Mouse (Mus musculus) embryonic facial prominence, embryonic 13.5 days (tissue): ENCODE measurements at regions not wholly inside any gene's neighbourhood (a gene's known extent, or its start where the extent isn't known, plus 50 kb on each side); places are given as distances from the start of the nearest gene placed in this dataset.

Experiments
- ATAC-seq: fragments of 200-750 bp; cut with Nextera tagmentation; 2 replicates; pipeline ENCODE4 v1.8.0; 2017; ENCODE audit warnings: low read depth; ENCODE audit not compliant: insufficient number of reproducible peaks, insufficient read depth, low FRiP score, low TSS enrichment
- H3K27ac ChIP-seq: fragments of 300-500 bp; sonication (generic); 2 replicates; pipeline ENCODE4 v1.5.1; 2015; ENCODE audit warnings: moderate library complexity, mild to moderate bottlenecking, inconsistent platforms
- H3K27me3 ChIP-seq: fragments of 300-500 bp; sonication (generic); 2 replicates; pipeline ENCODE4 v1.6.1; 2015; ENCODE audit warnings: mild to moderate bottlenecking, inconsistent platforms
- H3K36me3 ChIP-seq: fragments of 300-500 bp; sonication (generic); 2 replicates; pipeline ENCODE4 v1.6.1; 2015; ENCODE audit warnings: mild to moderate bottlenecking, inconsistent platforms
- H3K4me1 ChIP-seq: fragments of 300-500 bp; sonication (generic); 2 replicates; pipeline ENCODE4 v1.6.1; 2015; ENCODE audit warnings: inconsistent platforms
- H3K4me2 ChIP-seq: fragments of 300-500 bp; sonication (generic); 2 replicates; pipeline ENCODE4 v1.6.1; 2015; ENCODE audit warnings: moderate library complexity, mild to moderate bottlenecking, inconsistent platforms
- H3K4me3 ChIP-seq: fragments of 300-500 bp; sonication (generic); 2 replicates; pipeline ENCODE4 v1.5.1; 2015; ENCODE audit warnings: mild to moderate bottlenecking, inconsistent platforms
- H3K9ac ChIP-seq: fragments of 300-500 bp; sonication (generic); 2 replicates; pipeline ENCODE4 v1.6.1; 2015; ENCODE audit warnings: mild to moderate bottlenecking, inconsistent platforms
- H3K9me3 ChIP-seq: fragments of 300-500 bp; sonication (generic); 2 replicates; pipeline ENCODE4 v1.6.1; 2016; ENCODE audit warnings: inconsistent platforms
- WGBS: fragments of 180-500 bp; shearing (Covaris S2); methylation state at CpG from one replicate; pipeline ENCODE4 v1.1.7; 2015; ENCODE audit warnings: mixed read lengths; 5-methylcytosine and 5-hydroxymethylcytosine counted together

DNA sequence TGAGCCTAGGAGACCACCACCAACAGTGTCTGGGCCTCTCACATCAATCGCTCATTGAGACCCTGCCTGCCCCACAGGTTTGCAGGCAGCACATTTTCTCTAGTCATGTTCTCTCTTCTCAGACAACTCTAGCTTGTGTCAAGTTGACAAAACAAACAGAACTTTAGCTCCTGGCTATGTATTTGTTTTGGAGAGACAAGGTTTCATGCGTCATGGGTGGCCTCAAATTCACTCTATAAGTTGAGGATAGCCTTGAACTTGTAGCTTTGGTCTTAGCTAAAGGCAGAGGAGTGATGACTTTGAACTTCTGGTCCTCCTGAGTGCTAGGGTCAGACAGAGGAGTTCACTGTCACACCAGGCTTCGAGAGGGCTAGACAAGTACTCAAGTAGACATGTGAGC is 123.5 kb downstream of the Zfp706 start:
- H3K4me2 ChIP-seq = no peak overlapping the region
- H3K9me3 ChIP-seq = no peaks in the 10 kb centered on the region
- H3K4me3 ChIP-seq = no peak overlapping the region
- peaks cover 1% of the 10 kb centered on the region; the same call in 1 of the 2 replicates for H3K4me1 ChIP-seq
- 89% methylated on average over 3 of the region's 3 CpGs for WGBS
- H3K36me3 ChIP-seq = no peaks in the 10 kb centered on the region
- no peak overlapping the region for H3K9ac ChIP-seq
- H3K27ac ChIP-seq = no peak overlapping the region
- no peak for ATAC-seq
- no peaks in the 10 kb centered on the region for H3K27me3 ChIP-seq

DNA sequence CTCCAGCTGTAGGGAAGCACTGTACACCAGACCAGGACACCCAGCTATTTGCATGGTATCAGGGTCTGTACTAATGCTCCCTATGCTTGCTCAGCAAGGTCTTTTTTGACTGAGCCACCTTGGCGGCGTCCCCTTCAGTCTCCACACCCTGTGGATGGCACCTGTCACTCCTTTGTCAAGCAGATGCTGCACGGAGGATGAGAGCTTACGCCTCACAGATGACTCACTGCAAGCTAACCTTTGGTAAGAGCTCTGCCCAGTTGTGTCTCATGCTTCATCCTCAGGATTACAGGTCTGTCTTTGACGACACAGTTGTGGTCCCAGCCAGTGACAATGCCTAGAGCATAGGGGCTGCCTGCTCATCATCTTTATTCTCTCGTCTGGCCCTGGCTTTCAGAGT is 124.4 kb downstream of the Zfp706 start:
- Histone ChIP-seq H3K27me3 (no peaks in the 10 kb centered on the region), H3K9ac (no peak overlapping the region), H3K4me1 (peaks cover 10% of the 10 kb centered on the region), H3K4me3 (no peak overlapping the region), H3K9me3 (no peaks in the 10 kb centered on the region), H3K4me2 (no peak overlapping the region), H3K27ac (no peak overlapping the region), H3K36me3 (no peaks in the 10 kb centered on the region)
- 76% methylated on average over 6 of the region's 6 CpGs for WGBS
- ATAC-seq = no peak

DNA sequence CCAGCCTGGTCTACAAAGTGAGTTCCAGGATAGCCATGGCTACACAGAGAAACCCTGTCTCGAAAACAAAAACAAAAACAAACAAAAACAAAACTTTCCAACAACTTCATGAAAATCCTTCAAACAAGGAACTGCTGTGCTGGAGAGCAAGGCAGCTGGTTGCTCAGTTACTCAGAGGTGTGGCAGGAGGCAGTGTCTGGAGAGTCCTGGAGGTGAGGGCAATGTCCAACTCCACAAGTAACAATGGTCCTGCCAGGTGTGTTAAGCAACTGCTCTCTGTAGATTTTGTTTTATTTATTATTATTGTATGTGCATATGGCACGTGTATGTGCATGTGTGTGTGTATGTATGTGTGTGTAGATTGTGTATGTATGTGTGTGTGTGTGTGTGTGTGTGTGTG is 126.0 kb downstream of the Zfp706 start:
- no peak for ATAC-seq
- WGBS = 76% methylated on average over 2 of the region's 2 CpGs
- H3K27ac ChIP-seq = no peak overlapping the region

DNA sequence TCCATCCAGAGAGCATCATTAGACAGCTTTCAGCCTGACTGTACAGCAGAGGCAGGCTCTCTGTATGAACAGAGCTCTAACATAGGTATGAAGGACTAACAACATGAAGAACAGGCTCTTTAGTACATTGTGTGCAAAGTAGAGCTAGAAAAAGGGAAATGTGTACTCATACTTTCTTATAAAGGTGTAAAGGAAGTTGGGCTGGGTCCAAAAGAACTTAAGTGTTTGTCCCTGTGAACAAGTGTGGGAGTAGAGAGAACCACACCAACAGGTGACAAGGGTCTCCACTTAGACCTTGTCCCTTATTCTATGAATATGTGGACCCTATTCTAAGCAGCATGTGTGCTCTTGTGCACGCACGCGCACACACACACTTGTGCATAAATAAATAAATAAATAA is 127.0 kb downstream of the Zfp706 start:
- no peak overlapping the region for H3K4me2 ChIP-seq

More for the DNA sequence above, 126.0 kb downstream of the Zfp706 start:
- Histone ChIP-seq H3K27me3 (no peaks in the 10 kb centered on the region), H3K4me2 (no peak overlapping the region), H3K9ac (no peak overlapping the region), H3K4me1 (peaks cover 14% of the 10 kb centered on the region), H3K36me3 (no peaks in the 10 kb centered on the region), H3K9me3 (no peaks in the 10 kb centered on the region), H3K4me3 (no peak overlapping the region)

DNA sequence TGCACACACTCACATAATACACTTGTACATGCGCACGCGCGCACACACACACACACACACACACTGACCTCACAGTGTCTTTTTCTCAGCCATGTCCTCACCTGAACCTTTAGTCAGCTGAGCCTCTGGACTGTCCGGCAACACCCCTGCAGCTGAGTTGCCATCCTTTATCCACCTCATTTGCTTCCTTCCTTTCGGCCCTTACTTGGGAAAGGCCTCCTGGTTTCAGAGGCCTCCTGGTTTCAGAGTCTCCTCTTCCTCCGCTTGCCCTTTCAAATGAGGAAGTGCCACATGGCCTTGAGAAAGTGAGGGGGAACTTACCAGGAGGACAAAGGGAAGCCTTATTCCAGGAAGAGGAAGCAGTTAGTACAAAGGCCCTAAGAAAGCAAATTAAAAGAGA is 128.0 kb downstream of the Zfp706 start:
- Histone ChIP-seq H3K27ac (no peak overlapping the region), H3K9me3 (no peaks in the 10 kb centered on the region), H3K4me1 (peaks cover 18% of the 10 kb centered on the region), H3K27me3 (no peaks in the 10 kb centered on the region), H3K4me3 (no peak overlapping the region), H3K36me3 (no peaks in the 10 kb centered on the region), H3K4me2 (no peak overlapping the region), H3K9ac (no peak overlapping the region)
- ATAC-seq = no peak
- WGBS = 79% methylated on average over 7 of the region's 7 CpGs

More for the DNA sequence above, 127.0 kb downstream of the Zfp706 start:
- Histone ChIP-seq H3K9ac (no peak overlapping the region), H3K36me3 (no peaks in the 10 kb centered on the region), H3K4me3 (no peak overlapping the region), H3K4me1 (peaks cover 14% of the 10 kb centered on the region), H3K27ac (no peak overlapping the region), H3K9me3 (no peaks in the 10 kb centered on the region), H3K27me3 (no peaks in the 10 kb centered on the region)
- ATAC-seq = no peak
- 94% methylated on average over 3 of the region's 3 CpGs for WGBS

DNA sequence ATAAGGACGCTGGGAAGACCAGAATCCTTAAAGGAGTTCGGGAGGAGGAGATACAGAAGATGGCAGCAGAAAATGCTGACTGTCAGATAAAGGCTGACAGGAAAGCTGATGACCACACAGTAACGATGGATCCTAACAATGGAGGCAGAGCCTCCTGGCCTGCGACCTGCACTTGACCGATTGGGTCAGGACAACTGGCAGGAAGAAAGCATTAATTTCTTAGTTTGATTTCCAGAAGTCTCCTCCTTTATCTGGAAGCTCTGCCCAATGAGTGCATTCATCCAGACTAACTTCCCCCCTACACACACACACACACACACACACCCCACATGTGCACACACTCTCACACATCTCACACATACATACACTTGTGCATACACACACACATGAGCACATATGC is 128.6 kb downstream of the Zfp706 start:
- H3K36me3 ChIP-seq = no peaks in the 10 kb centered on the region
- H3K4me3 ChIP-seq = no peak overlapping the region
- no peak for ATAC-seq
- 32% methylated on average over 5 of the region's 5 CpGs for WGBS
- H3K4me1 ChIP-seq = peaks cover 25% of the 10 kb centered on the region
- no peak overlapping the region for H3K4me2 ChIP-seq
- H3K9ac ChIP-seq = no peak overlapping the region
- no peaks in the 10 kb centered on the region for H3K9me3 ChIP-seq
- no peaks in the 10 kb centered on the region for H3K27me3 ChIP-seq
- no peak overlapping the region for H3K27ac ChIP-seq

DNA sequence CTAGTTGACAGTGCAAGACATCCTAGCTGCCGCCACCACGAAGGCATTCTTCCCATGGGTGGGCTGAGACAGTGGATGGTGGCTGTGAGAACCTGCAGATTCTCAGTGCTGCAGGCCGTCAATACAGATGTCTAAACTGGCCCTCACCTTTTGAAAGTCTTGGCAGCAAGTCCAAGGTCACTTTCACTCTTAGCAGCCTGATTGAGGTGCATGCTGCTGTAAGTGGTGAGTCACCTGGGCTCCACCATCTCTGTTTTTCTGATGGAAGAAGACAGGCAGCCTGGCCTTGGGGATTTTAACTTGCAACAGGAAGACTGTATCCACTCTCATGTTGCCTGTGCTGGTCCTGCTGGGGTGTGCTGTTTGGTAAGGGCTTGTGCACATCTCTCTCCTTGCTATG is 129.3 kb downstream of the Zfp706 start:
- H3K27me3 ChIP-seq = no peaks in the 10 kb centered on the region
- WGBS = 80% methylated on average over 3 of the region's 3 CpGs
- H3K27ac ChIP-seq = peak overlapping the region; percentile 7; the same call in 1 of the 2 replicates

DNA sequence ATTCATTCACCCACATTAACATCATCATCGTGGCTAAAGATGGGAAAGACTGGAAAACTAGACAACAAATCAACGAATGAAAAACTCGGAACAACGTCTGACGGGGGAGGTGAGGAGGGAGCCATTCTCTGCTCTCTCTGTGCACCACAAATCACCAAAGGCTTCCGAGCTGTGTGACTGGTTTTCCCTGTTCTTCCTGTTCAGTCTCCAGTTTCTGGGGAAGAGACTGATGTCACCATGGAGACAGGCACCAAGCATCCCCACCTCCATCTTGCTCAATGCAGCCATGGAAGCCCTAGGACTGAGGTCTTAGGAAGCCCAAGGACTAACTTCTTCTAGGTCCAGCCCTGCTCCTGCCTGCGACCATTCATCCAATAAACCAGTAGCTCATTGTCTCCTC is 130.1 kb downstream of the Zfp706 start:
- Histone ChIP-seq H3K4me2 (no peak overlapping the region), H3K9me3 (no peaks in the 10 kb centered on the region)

More for the DNA sequence above, 129.3 kb downstream of the Zfp706 start:
- no peak for ATAC-seq
- Histone ChIP-seq H3K4me3 (no peak overlapping the region), H3K9me3 (no peaks in the 10 kb centered on the region), H3K4me1 (peaks cover 31% of the 10 kb centered on the region), H3K9ac (no peak overlapping the region), H3K36me3 (no peaks in the 10 kb centered on the region), H3K4me2 (no peak overlapping the region)

DNA sequence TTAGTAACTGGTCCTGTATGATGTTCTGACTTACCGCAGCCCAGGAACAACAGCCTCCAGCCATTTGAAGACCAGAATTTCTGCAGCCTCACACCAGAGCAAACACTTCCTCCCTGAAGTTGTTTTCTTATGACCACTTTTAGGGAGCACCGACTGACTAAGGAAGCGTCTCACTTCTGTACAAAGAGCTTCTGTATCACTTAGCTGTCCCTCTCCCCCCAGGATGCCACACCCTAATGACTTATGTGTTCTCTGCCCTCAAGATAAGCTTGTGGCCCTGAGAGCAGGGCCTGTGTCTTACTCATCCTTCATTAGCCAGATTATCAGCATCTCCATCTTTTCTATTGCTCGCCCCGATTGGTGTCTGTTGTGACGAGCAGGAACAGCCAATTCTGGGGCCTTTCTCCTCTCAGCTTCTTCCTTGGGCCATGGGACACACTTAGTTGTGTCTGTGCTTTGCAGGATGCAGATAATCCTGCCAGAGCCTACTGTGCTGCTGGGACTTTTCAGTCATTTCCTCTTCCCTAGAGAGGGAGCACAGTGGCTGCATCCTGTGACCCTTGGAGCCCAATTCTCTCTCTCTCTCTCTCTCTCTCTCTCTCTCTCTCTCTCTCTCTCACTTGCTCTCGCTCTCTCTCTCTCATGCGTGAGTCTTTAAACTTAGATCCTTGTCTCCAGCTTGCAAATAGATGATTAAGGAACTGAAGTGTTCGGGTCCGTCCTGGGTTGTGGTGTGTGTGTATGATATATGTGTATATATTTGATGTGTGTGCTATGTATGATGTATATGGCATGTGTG is 131.4 kb downstream of the Zfp706 start:
- Histone ChIP-seq H3K36me3 (no peaks in the 10 kb centered on the region), H3K4me3 (no peak overlapping the region), H3K9me3 (no peaks in the 10 kb centered on the region), H3K4me1 (peaks cover 43% of the 10 kb centered on the region), H3K4me2 (no peak overlapping the region), H3K27me3 (no peaks in the 10 kb centered on the region), H3K27ac (no peak overlapping the region), H3K9ac (no peak overlapping the region)
- ATAC-seq = no peak
- 69% methylated on average over 10 of the region's 10 CpGs for WGBS

More for the DNA sequence above, 130.1 kb downstream of the Zfp706 start:
- Histone ChIP-seq H3K4me3 (no peak overlapping the region), H3K4me1 (peaks cover 39% of the 10 kb centered on the region), H3K27me3 (no peaks in the 10 kb centered on the region), H3K36me3 (no peaks in the 10 kb centered on the region), H3K9ac (no peak overlapping the region), H3K27ac (peak overlapping the region; percentile 7; the same call in 1 of the 2 replicates)
- 51% methylated on average over 7 of the region's 7 CpGs for WGBS
- ATAC-seq = no peak

DNA sequence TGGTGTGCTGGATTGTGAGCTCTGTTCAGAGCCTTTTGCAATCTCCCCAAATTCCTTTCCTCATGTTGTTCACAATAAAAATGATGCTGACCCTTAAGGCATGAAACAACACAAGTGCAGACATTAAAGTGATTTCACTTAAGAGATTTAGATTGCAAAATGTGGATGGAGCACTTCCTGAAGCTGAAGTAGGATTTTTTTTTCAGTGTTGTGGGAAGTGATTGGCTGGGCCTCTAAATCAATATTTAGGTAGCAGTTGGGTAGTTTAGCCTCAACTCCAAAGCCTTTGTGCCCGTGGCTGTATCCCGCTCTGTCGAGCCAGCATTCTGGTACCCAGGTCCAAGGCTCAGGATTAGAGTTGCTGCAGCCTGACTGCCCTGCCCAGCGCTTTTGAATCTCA is 133.0 kb downstream of the Zfp706 start:
- H3K4me3 ChIP-seq = no peak overlapping the region
- no peak for ATAC-seq
- H3K27ac ChIP-seq = peak overlapping the region; percentile 91
- peaks cover 43% of the 10 kb centered on the region for H3K4me1 ChIP-seq
- H3K9me3 ChIP-seq = no peaks in the 10 kb centered on the region
- H3K27me3 ChIP-seq = no peaks in the 10 kb centered on the region
- no peak overlapping the region for H3K9ac ChIP-seq
- 80% methylated on average over 4 of the region's 4 CpGs for WGBS
- no peaks in the 10 kb centered on the region for H3K36me3 ChIP-seq
- H3K4me2 ChIP-seq = no peak overlapping the region

DNA sequence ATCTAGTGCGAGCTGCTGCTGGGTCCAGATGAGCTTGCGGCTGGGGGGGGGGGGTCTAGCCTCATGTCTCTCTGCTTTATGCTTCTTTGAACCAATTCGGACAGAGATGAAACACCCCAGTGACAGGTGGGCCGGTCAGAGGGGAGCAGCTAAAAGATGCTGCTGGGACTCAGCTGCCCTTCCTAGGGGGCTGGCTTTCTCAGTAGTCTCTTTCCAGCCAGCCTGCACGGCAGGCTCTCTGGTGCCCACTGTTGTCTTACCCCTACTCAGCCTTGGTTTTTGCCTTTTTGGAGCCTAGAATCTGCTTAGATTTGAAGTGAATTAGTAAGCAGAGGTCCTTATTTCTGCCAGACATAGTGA is 133.7 kb downstream of the Zfp706 start:
- Histone ChIP-seq H3K9me3 (no peaks in the 10 kb centered on the region), H3K4me1 (peaks cover 40% of the 10 kb centered on the region), H3K9ac (no peak overlapping the region), H3K4me3 (no peak overlapping the region), H3K27ac (peak overlapping the region; percentile 91), H3K36me3 (no peaks in the 10 kb centered on the region), H3K27me3 (no peaks in the 10 kb centered on the region), H3K4me2 (peak overlapping the region; percentile 47)
- 20% methylated on average over 5 of the region's 5 CpGs for WGBS
- ATAC-seq = no peak

DNA sequence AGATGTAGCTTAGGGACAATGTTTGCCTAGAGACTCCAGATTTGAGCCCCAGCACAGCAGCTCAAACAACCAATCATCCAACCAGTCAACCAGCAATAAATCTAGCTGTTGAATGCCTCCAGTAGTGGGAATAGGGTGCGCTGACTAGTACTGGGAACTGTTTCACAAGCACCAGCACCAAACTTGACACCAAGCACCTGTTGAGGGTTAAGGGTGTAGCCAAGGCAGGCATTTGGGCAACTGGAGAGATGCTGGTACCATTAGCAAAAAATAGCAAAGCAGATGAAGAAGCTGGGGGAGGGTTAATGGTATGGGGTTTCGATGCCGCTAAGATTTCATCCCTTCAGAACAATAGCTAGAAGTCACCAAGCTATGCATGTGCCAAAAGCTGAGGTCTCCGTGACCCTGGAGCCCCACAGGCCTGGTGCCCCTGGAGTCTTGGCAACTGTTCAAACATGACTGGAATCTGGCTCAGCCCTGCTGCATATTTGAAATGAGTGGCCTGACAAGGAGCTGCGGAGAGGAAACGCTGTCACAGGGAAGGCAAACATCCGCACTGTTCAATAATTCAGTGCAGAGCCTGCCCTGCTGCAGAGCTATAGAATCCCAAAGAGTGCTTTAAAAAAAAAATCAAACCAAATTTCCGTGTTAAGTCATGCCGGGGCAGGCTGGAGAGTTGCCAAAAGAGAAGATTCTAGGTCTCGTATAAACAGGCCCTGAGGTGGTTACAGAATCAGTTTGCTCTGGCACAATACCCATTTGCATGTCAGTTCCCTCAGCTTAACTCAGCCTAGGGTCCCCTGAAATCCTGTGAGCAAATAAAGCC is 134.3 kb downstream of the Zfp706 start:
- H3K27me3 ChIP-seq = no peaks in the 10 kb centered on the region
- H3K4me3 ChIP-seq = 0 out of 2 replicates have a peak overlapping the region, but pooled peaks have one; percentile 9
- H3K4me1 ChIP-seq = peaks cover 34% of the 10 kb centered on the region
- peak; percentile 73; the same call in 1 of the 2 replicates for ATAC-seq
- H3K36me3 ChIP-seq = no peaks in the 10 kb centered on the region
- peak overlapping the region; percentile 91 for H3K27ac ChIP-seq
- peak overlapping the region; percentile 40 for H3K9ac ChIP-seq
- WGBS = 12% methylated on average over 10 of the region's 10 CpGs
- H3K4me2 ChIP-seq = peak overlapping the region; percentile 47
- no peaks in the 10 kb centered on the region for H3K9me3 ChIP-seq
